Comparison of ENCODE assay signal across 8 mouse cellular contexts in genomic region chr13:55211221-55212010, GRCm38 (mm10). TPM values are rescaled to one million over a fixed set of nuclear protein-coding genes. Genes with fewer than 3 reads are reported as not detected.
DNase-seq lines count a peak whose midpoint lies in the region; ATAC-seq and TF ChIP-seq lines count a peak whose summit lies in the region.

No protein-coding gene starts in this region.

- H3K4me3 ChIP-seq in forebrain, embryonic 11.5 days (ENCODE audit: low read depth, low read length), result peak overlapping the region; percentile 64
- H3K4me3 ChIP-seq in heart, embryonic 16.5 days (ENCODE audit: low read length), result peak overlapping the region; percentile 82
- H3K4me3 ChIP-seq in liver, embryonic 14.5 days (ENCODE audit: insufficient read depth in 1 of 2, low read depth in 2 of 2, low read length in 2 of 2), result peak overlapping the region; percentile 89 to 91
- H3K4me3 ChIP-seq in neural tube, embryonic 13.5 days, result peak overlapping the region; percentile 78

- peaks cover 21% of the 10 kb centered on the region for H3K4me1 ChIP-seq in forebrain, embryonic 11.5 days (replicated peaks; ENCODE audit: control insufficient read depth, insufficient read depth, low read length)
- H3K4me1 ChIP-seq in heart, embryonic 16.5 days (ENCODE audit: control insufficient read depth, insufficient read depth, low read length), result peaks cover 35% of the 10 kb centered on the region
- peaks cover 25 to 40% of the 10 kb centered on the region in 2 experiments for H3K4me1 ChIP-seq in liver, embryonic 14.5 days (replicated peaks; ENCODE audit: control insufficient read depth in 2 of 2, insufficient read depth in 2 of 2, low read length in 1 of 2)
- H3K4me1 ChIP-seq in neural tube, embryonic 13.5 days (replicated peaks), result peaks cover 53% of the 10 kb centered on the region

- TF ChIP-seq CTCF in liver, embryonic 14.5 days (IDR thresholded peaks at IDR 0.05; ENCODE audit: low read depth), result no peak

- H3K27ac ChIP-seq in forebrain, embryonic 11.5 days (ENCODE audit: low read depth, low read length), result peak overlapping the region; percentile 98
- peak overlapping the region; percentile 98 for H3K27ac ChIP-seq in heart, embryonic 16.5 days (ENCODE audit: low read length)
- peak overlapping the region; percentile 75 for H3K27ac ChIP-seq in liver, embryonic 14.5 days
- H3K27ac ChIP-seq in neural tube, embryonic 13.5 days (replicated peaks), result peak overlapping the region; percentile 98

- H3K27me3 ChIP-seq in forebrain, embryonic 11.5 days (ENCODE audit: control insufficient read depth, insufficient read depth, low read length), result no peaks in the 10 kb centered on the region
- H3K27me3 ChIP-seq in heart, embryonic 16.5 days (ENCODE audit: control insufficient read depth, insufficient read depth, low read length), result no peaks in the 10 kb centered on the region
- no peaks in the 10 kb centered on the region for H3K27me3 ChIP-seq in liver, embryonic 14.5 days (ENCODE audit: control insufficient read depth, insufficient read depth, low read length)
- H3K27me3 ChIP-seq in neural tube, embryonic 13.5 days, result no peaks in the 10 kb centered on the region

- TF ChIP-seq EP300 in liver, embryonic 14.5 days (IDR thresholded peaks at IDR 0.05; ENCODE audit: low read depth), result no peak

- ATAC-seq in forebrain, embryonic 11.5 days (replicated peaks; ENCODE audit: low FRiP score), result peak; percentile 79
- peak; percentile 81 for ATAC-seq in heart, embryonic 16.5 days (replicated peaks; ENCODE audit: extremely low read depth, insufficient read depth, low FRiP score)
- ATAC-seq in liver, embryonic 14.5 days (ENCODE audit: insufficient read depth), result peak; percentile 80
- ATAC-seq in neural tube, embryonic 13.5 days (ENCODE audit: low read depth), result peak; percentile 76

- peak overlapping the region; percentile 83 for H3K9ac ChIP-seq in forebrain, embryonic 11.5 days (ENCODE audit: low read length)
- H3K9ac ChIP-seq in heart, embryonic 16.5 days (ENCODE audit: low read length), result peak overlapping the region; percentile 99
- peak overlapping the region; percentile 96 for H3K9ac ChIP-seq in liver, embryonic 14.5 days (replicated peaks)
- H3K9ac ChIP-seq in neural tube, embryonic 13.5 days, result peak overlapping the region; percentile 95

- peak overlapping the region; percentile 88 for H3K4me2 ChIP-seq in forebrain, embryonic 11.5 days (ENCODE audit: low read depth, low read length, severe bottlenecking)
- H3K4me2 ChIP-seq in heart, embryonic 16.5 days (ENCODE audit: low read depth, low read length), result peak overlapping the region; percentile 80
- peak overlapping the region; percentile 80 for H3K4me2 ChIP-seq in liver, embryonic 14.5 days (ENCODE audit: low read depth)
- peak overlapping the region; percentile 82 for H3K4me2 ChIP-seq in neural tube, embryonic 13.5 days

- no peaks in the 10 kb centered on the region for H3K9me3 ChIP-seq in forebrain, embryonic 11.5 days (ENCODE audit: control insufficient read depth, low read length)
- no peaks in the 10 kb centered on the region for H3K9me3 ChIP-seq in heart, embryonic 16.5 days (replicated peaks; ENCODE audit: control insufficient read depth, low read length)
- H3K9me3 ChIP-seq in liver, embryonic 14.5 days (ENCODE audit: control insufficient read depth, low read length), result no peaks in the 10 kb centered on the region
- no peaks in the 10 kb centered on the region for H3K9me3 ChIP-seq in neural tube, embryonic 13.5 days

- peaks cover 4% of the 10 kb centered on the region; the same call in 1 of the 2 replicates for H3K36me3 ChIP-seq in forebrain, embryonic 11.5 days (ENCODE audit: control insufficient read depth, insufficient read depth, low read length)
- H3K36me3 ChIP-seq in heart, embryonic 16.5 days (ENCODE audit: control insufficient read depth, insufficient read depth), result peaks cover 14% of the 10 kb centered on the region
- peaks cover 22% of the 10 kb centered on the region for H3K36me3 ChIP-seq in liver, embryonic 14.5 days (replicated peaks; ENCODE audit: control insufficient read depth, insufficient read depth, low read depth)
- peaks cover 26% of the 10 kb centered on the region for H3K36me3 ChIP-seq in neural tube, embryonic 13.5 days

- WGBS in forebrain, embryonic 11.5 days, result 0% methylated on average over 32 of the region's 93 CpGs
- under 1% methylated on average over 34 of the region's 93 CpGs for WGBS in heart, embryonic 16.5 days
- WGBS in liver, embryonic 14.5 days (ENCODE audit: insufficient replicate concordance), result under 1% methylated on average over 44 of the region's 93 CpGs
- 0% methylated on average over 20 of the region's 93 CpGs for WGBS in neural tube, embryonic 13.5 days

- DNase-seq in CD8-positive naive resting alpha-beta T cell, adult 2 months (ENCODE audit: low read depth in 2 of 2, low spot score in 2 of 2), result peak; percentile 75 to 77
- DNase-seq in c-Kit-positive CD71-positive TER-119-negative erythroid progenitor cells, embryonic 14.5 days (ENCODE audit: low read depth), result peak; percentile 82
- peak; percentile 96 for DNase-seq in forebrain, embryonic 11.5 days (ENCODE audit: low spot score)
- DNase-seq in kidney, postnatal 25 days, result peak; percentile 84 to 96
- peak; percentile 82 to 88 (median 87) for DNase-seq in liver, embryonic 14.5 days (ENCODE audit: low read depth in 3 of 3, low spot score in 3 of 3)
- DNase-seq in telencephalon, adult 2 months (ENCODE audit: low read depth, low spot score), result peak; percentile 66

RNA-seq across cellular contexts. Expression of gene Nsd1, which starts 1.8 kb away (rescaled TPM):
- polyA plus RNA-seq in forebrain, embryonic 11.5 days (2014; fragmentation: Nextera tagmentation; extraction: Ambion mirVana), result 69.6 and 79.3 TPM in 2 replicates
- polyA plus RNA-seq in heart, embryonic 16.5 days (2015; fragmentation: Nextera tagmentation; extraction: Ambion mirVana), result 38.1 and 40.5 TPM in 2 replicates
- polyA plus RNA-seq in liver, embryonic 14.5 days (2012; rRNA removed), result 7.0 and 8.0 TPM in 2 replicates
- polyA plus RNA-seq in liver, embryonic 14.5 days (2014; fragmentation: Nextera tagmentation; extraction: Ambion mirVana), result 13.8 and 15.8 TPM in 2 replicates
- polyA plus RNA-seq in neural tube, embryonic 13.5 days (2015; fragmentation: Nextera tagmentation; extraction: Ambion mirVana), result 58.1 and 62.2 TPM in 2 replicates

RNA-seq across cellular contexts. Expression of gene Fgfr4, which starts 59.0 kb away (rescaled TPM):
- polyA plus RNA-seq in forebrain, embryonic 11.5 days (2014; fragmentation: Nextera tagmentation; extraction: Ambion mirVana), result 0.23 and 0.27 TPM in 2 replicates
- polyA plus RNA-seq in heart, embryonic 16.5 days (2015; fragmentation: Nextera tagmentation; extraction: Ambion mirVana), result 0.80 and 2.6 TPM in 2 replicates
- polyA plus RNA-seq in liver, embryonic 14.5 days (2012; rRNA removed), result 3.9 and 4.7 TPM in 2 replicates
- polyA plus RNA-seq in liver, embryonic 14.5 days (2014; fragmentation: Nextera tagmentation; extraction: Ambion mirVana), result 3.3 and 4.5 TPM in 2 replicates
- 1.1 and 1.9 TPM in 2 replicates for polyA plus RNA-seq in neural tube, embryonic 13.5 days (2015; fragmentation: Nextera tagmentation; extraction: Ambion mirVana)

Comparison
In these comparisons a context has a peak if more than half of its experiments do, and no peak if none do; other contexts are left out.
1. Peak in every context shown above with its lines: DNase-seq, ATAC-seq, H3K4me3 ChIP-seq and H3K27ac ChIP-seq.